ENCODE assay signal across 20 mouse cellular contexts in genomic region chr19:4464666-4465065, GRCm38 (mm10). TPM values are rescaled to one million over a fixed set of nuclear protein-coding genes. Genes with fewer than 3 reads are reported as not detected.
"Had no signal": no experiment of that assay in that cellular context is flagged by ENCODE, and none has a peak within 500 bp of the region (broad histone marks: within the 10 kb centered on the region; RNA-seq: fewer than 3 reads in every experiment).

No protein-coding gene starts in this region.

- H3K36me3 ChIP-seq: limb, embryonic 10.5 days; midbrain, embryonic 13.5 days had no signal

- DNase-seq: lung, adult 2 months; lung, postnatal 36 days; right cerebral cortex, adult 18-20 months; right cerebral cortex, postnatal 25 days; thymus, postnatal 36 days had no signal

- H3K9ac ChIP-seq: liver, embryonic 14.5 days; midbrain, embryonic 13.5 days had no signal

- H3K4me3 ChIP-seq: layer of hippocampus, adult 2 months; left cerebral cortex, adult 2 months; limb, embryonic 10.5 days; midbrain, embryonic 13.5 days had no signal

- H3K9me3 ChIP-seq: limb, embryonic 10.5 days; midbrain, embryonic 13.5 days had no signal

- H3K27me3 ChIP-seq: midbrain, embryonic 13.5 days had no signal

- H3K27ac ChIP-seq: hindbrain, postnatal 0 days; layer of hippocampus, adult 2 months; left cerebral cortex, adult 2 months; limb, embryonic 10.5 days; liver, embryonic 14.5 days; midbrain, embryonic 13.5 days had no signal

- H3K4me2 ChIP-seq: midbrain, embryonic 13.5 days had no signal

- H3K4me1 ChIP-seq: midbrain, embryonic 13.5 days had no signal

- ATAC-seq: hindbrain, postnatal 0 days; lung, postnatal 0 days; midbrain, embryonic 13.5 days had no signal

RNA-seq across cellular contexts. Expression of gene Syt12, which starts 12.6 kb away (rescaled TPM):
- total RNA-seq: megakaryocyte progenitor cell, adult 5-6 weeks had no signal

RNA-seq across cellular contexts. Expression of gene Rhod, which starts 25.4 kb away (rescaled TPM):
- total RNA-seq: megakaryocyte progenitor cell, adult 5-6 weeks had no signal

RNA-seq across cellular contexts. Expression of gene 2010003K11Rik, which starts 33.7 kb away (rescaled TPM):
- total RNA-seq: hindbrain, postnatal 0 days; layer of hippocampus, adult 2 months; layer of hippocampus, postnatal 25 days; left cerebral cortex, adult 2 months; left cerebral cortex, postnatal 14 days; megakaryocyte progenitor cell, adult 5-6 weeks; midbrain, postnatal 0 days had no signal
- polyA plus RNA-seq: intestine, embryonic 14.5 days; limb, embryonic 10.5 days; limb, embryonic 14.5 days; midbrain, embryonic 13.5 days; midbrain, postnatal 0 days; neural tube, embryonic 14.5 days; thymus, postnatal 0 days had no signal
